Mouse (Mus musculus): ENCODE results near the gene Vpreb3. TPM values are rescaled to one million over a fixed set of nuclear protein-coding genes. Genes with fewer than 3 reads are reported as not detected.

Gene Vpreb3
- total RNA-seq, 2 experiments from 2014 or later, result 35.6 TPM; not detected in 1

- no peak for ATAC-seq (replicated peaks; ENCODE audit: low FRiP score, low TSS enrichment, poor library complexity, severe bottlenecking)
Observed at GRCm38 (mm10) chr10:75930304-75930703, 12.6 kb upstream of the Vpreb3 start.

- no peak for ATAC-seq (replicated peaks; ENCODE audit: low FRiP score, low TSS enrichment, poor library complexity, severe bottlenecking)
Observed at GRCm38 (mm10) chr10:75931311-75931710, 11.5 kb upstream of the Vpreb3 start.

DNA sequence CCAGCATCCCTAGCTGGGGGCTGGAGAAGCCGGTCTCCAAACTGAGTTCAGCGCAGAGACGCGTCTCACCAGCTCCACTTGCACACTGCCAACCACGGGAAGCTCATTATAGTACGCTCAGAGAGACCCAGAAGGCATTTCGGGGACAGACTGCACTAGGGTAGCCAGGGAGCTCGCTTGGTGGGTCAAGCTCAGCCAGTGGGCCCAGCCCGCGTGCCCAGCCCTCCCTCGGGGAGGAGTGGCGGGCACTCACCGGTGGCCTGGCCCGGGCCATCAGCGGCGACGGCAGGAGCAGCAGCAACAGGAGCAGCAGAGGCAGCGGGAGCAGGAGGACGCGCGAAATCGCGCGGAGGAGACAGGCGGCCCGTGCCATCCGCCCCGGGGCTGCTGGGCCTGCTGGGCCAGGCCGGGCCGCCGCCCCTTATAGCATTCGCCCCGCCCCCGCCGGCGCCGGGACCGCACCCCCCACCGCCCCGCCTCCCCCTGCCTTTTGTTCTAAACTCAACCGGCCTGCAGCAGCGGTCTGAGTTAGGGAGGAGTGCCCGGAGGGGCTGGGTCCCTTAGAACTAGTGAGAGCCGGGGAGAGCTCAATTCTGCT is 10.7 kb upstream of the Vpreb3 start:
- peak; percentile 21; the same call in 1 of the 2 replicates for ATAC-seq (replicated peaks; ENCODE audit: low FRiP score, low TSS enrichment, poor library complexity, severe bottlenecking)

DNA sequence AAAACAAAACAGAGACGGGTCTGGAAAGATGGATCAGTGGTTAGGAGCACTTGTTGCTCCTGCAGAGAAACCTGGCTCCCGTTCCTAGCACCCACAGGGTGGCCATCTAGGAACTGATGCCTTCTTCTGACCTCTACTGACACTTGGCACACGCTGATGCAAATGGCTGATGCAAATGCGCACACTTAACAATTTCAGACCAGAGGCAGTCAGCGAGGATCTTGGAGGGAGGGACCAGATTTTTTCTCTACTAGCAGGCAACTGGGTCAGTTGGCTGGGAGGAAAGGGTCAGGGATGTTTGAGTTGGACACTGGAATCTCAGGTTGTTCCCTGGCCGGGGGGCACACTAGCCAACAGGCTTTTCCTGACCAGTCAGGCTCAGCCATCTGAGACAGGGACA is 10.0 kb upstream of the Vpreb3 start, which contains the start of gene Chchd10:
Gene Chchd10, plus strand, starts transcription at position 240 of the 400 bp plus-strand sequence.
- no peak for ATAC-seq (replicated peaks; ENCODE audit: low FRiP score, low TSS enrichment, poor library complexity, severe bottlenecking)

GRCm38 (mm10) chr10:75934991-75935390 is 7.9 kb upstream of the Vpreb3 start:
- no peak for ATAC-seq (replicated peaks; ENCODE audit: low FRiP score, low TSS enrichment, poor library complexity, severe bottlenecking)

DNA sequence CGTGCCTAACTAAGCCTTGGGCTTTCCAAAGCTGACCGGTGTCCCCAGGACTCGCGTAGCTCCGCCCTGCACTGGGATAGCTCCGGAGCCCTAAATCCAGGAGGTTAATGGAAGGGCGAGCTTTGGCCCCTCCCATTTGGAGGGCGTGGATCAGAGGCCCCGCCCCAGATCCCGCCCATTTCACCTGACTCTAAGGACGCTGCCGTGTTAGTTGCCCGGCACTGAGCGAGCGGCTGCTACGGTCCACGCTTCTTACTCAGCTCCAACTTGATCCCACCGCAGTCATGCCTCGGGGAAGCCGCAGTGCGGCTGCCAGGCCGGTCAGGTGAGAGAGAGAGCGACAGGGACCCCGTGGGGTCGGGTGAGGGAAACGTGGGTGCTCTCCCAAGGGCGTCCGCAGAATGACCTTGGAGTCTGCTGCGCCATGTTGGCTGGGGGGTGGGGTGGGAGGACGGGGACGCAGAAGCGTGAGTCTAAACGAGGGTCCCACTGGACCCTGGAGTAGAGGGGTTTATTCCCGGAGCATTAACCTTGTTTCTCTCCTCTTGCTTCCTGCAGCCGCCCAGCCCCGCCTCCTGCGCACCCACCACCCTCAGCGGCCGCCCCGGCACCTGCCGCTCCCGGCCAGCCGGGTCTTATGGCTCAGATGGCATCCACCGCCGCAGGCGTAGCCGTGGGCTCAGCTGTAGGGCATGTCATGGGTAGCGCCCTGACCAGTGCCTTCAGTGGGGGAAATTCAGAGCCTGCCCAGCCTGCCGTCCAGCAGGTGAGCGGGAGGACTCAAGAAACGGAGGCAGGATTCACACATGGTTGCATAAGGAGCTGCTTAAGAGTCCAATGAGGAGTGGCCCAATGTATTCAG is 6.9 kb upstream of the Vpreb3 start, which contains the start of gene Mmp11:
Gene Mmp11, minus strand, starts transcription at position 817 of the 862 bp plus-strand sequence.
- ATAC-seq (replicated peaks; ENCODE audit: low FRiP score, low TSS enrichment, poor library complexity, severe bottlenecking), result peak; percentile 83

DNA sequence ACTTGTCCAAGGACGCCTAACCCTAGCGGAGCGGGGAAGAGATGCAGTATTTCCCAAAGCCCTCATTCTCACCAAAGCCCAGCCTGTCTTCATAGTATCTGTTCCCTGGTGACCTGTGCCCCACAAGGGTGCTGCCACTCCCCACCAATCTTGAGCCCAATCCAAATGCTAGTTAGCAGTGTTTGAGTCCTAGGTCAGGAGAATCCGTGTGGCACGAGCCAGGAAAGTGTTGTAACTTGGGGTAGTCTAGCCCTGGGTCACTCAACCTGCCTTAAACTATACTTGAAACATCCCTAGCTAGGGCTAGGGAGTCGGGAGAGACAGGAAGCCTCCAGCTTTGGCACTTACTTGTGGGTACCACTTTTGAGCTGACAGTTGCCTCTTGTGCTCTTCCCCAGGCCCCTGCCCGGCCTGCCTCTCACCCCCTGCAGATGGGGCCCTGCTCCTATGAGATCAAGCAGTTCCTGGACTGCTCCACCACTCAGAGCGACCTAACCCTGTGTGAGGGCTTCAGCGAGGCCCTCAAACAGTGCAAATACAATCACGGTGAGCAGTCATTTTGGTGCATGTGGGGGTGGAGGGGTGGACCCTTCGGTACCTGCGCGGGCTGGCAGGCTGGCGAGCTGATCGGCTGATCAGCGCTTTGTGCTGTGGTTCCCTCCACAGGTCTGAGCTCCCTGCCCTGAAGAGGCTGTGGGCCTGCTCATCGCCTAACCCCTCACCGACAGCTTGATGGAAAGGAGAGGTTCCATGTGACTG is 5.8 kb upstream of the Vpreb3 start:
- no peak for ATAC-seq (replicated peaks; ENCODE audit: low FRiP score, low TSS enrichment, poor library complexity, severe bottlenecking)

- 0 out of 2 replicates have a peak, but pooled peaks have one; percentile 16 for ATAC-seq (replicated peaks; ENCODE audit: low FRiP score, low TSS enrichment, poor library complexity, severe bottlenecking)
Observed at GRCm38 (mm10) chr10:75937851-75938643, 4.8 kb upstream of the Vpreb3 start.

GRCm38 (mm10) chr10:75939481-75940234 is 3.2 kb upstream of the Vpreb3 start:
- ATAC-seq (replicated peaks; ENCODE audit: low FRiP score, low TSS enrichment, poor library complexity, severe bottlenecking), result peak; percentile 51; the same call in 1 of the 2 replicates

DNA sequence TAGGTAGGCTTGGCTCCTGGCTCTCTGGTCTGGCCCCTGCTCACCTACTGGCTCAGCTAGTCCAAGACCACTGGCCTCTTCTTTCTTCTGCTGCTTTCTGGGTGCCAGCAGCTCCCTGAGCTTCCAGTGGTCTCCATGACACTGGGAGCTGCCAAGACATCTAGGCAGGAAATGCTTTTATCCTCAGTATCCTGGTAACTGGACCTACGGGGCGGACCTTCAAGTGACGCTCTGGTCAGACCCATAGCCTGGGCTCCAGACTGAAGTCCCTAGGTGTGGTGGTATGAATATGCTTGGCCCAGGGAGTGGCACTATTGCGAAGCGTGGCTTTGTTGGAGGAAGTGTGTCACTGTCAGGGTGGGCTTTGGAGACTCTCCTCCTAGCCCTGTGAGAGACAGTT is 2.3 kb upstream of the Vpreb3 start, which contains the start of gene Gm867:
Gene Gm867, minus strand, starts transcription at position 153 of the 400 bp plus-strand sequence.
- ATAC-seq (replicated peaks; ENCODE audit: low FRiP score, low TSS enrichment, poor library complexity, severe bottlenecking), result no peak

- ATAC-seq (replicated peaks; ENCODE audit: low FRiP score, low TSS enrichment, poor library complexity, severe bottlenecking), result no peak
Observed at GRCm38 (mm10) chr10:75941042-75941824, 1.6 kb upstream of the Vpreb3 start.

DNA sequence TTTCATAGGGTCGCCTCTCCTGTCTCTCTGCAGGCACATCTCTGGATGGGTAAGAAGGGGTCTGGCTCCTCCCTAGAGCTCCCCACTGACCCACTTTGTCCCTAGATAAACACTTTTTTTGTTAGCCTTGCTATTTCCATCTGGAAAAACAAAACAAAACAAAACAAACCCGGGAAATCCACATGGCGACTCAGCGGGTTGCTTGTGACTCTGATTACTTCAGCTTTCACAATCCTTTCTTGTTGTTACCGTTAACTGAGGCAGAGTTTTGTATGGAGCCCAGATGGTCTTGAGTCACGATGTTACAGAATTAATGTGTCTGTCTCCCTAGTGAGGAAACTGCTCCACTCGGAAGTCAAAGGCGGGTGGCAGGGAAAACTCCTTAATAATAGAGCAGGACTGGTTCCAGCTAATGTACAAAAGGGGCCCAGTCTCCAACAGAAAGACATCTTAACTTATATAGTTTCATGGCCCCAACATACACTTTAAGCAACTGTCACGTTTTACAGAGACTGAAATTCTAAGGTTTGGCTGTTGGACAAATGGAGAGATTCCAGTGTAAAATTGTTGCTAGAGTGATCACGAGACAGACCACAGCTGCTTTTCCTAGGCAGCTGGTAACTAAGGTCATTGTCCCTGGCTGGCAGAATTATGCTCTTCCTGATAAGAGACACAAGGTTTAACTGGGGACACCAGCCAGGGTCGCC is 1.4 kb downstream of the Vpreb3 start:
- ATAC-seq (replicated peaks; ENCODE audit: low FRiP score, low TSS enrichment, poor library complexity, severe bottlenecking), result no peak

DNA sequence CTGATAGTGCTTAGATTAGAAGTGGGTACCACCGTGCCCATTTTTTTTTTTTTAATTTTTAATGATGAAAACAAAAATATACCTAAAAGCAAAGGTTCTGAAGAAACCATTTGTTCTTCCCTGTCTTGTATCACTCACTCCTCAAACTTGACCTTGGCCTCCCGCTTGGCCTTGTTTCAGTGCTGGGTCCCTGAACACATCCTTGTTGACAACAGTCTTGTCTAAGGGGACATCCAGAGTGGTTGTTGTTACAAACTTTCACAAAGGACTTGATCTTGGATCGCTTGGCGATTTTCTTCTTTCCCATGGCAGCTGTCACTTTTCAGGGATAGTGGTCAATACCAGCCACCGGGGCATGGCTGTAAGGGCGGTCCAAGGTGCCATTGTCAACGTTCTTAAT is 2.4 kb downstream of the Vpreb3 start:
- no peak for ATAC-seq (replicated peaks; ENCODE audit: low FRiP score, low TSS enrichment, poor library complexity, severe bottlenecking)

DNA sequence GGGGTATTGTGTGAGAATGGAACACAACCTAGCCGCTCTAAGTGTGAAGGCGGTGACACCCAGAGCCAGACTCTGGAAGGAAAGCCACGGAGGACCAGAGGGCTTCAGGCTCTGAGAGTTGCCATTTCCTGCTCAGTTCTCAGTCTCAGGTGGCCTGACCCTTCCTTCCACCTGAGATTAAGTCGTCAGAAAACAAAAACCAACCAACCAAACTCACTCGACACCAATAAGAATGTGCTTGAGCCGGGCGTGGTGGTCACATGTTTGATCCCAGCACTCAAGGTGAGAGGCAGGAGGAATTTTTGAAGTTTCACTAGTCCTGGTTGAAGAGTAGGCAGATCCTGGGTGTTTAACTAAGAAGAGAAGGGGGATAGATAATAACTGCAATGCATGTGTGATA is 3.0 kb downstream of the Vpreb3 start:
- no peak for ATAC-seq (replicated peaks; ENCODE audit: low FRiP score, low TSS enrichment, poor library complexity, severe bottlenecking)

GRCm38 (mm10) chr10:75948079-75948478 is 5.2 kb downstream of the Vpreb3 start:
- no peak for ATAC-seq (replicated peaks; ENCODE audit: low FRiP score, low TSS enrichment, poor library complexity, severe bottlenecking)

DNA sequence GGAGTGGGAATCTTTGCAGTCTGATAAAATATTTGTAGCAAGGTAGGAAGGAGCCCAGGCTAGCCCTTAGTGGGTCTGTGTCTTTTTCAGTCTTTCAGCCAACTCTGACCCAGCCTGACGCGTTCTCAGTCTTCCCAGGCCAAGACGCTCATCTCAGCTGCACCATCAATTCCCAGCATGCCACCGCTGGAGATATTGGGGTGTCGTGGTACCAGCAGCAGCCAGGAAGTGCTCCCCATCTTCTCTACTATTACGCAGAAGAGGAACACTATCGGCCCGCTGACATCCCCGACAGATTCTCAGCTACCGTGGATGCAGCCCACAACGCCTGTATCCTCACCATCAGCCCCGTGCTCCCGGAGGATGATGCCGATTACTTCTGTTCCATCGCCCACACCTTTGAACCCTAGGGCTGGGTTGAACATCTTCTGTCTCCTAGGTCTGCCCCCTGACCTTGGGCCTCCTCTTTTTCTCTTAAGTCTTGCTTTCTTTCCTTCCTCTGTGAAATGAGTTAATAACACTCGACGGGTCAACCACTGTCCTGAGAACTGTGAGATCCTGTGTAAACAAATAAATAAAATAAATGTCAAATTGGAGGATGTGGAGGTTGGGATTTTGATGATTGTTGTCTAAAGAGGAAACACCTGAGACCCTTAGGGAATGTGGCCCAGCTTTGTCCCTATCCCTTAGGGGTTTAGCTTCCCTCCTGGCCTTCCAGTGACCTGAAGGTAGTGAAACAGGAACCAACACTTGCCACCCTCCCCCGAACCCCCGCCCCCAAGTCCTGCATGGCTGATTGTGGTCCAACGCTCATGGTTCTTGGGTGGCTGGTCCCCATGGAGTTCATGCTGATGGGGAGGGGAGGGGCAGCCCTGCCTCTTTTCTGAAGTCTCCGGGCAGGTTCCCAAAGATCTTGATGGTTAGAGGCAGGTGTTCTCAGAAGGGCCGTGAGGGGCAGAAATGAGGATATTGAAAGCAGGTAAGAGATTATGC is 6.5 kb downstream of the Vpreb3 start:
- no peak for ATAC-seq (replicated peaks; ENCODE audit: low FRiP score, low TSS enrichment, poor library complexity, severe bottlenecking)

Measured in megakaryocyte-erythroid progenitor cell, adult 5-6 weeks (primary cell).